Mouse (Mus musculus) thymus, adult 2 months (tissue): Measurements from ENCODE around the gene Gpr157. TPM values are rescaled to one million over a fixed set of nuclear protein-coding genes. Genes with fewer than 3 reads are reported as not detected.

Experiments used
- DNase-seq: peaks from one replicate; pipeline ENCODE4 v3.0.0; 2021
- H3K27ac ChIP-seq: fragments of 200-500 bp; 2 replicates; pipeline ENCODE4 v1.5.1; 2012; ENCODE audit warnings: low read length, control low read depth; ENCODE audit not compliant: control insufficient read depth, insufficient read depth
- H3K27me3 ChIP-seq: fragments of 200-500 bp; 2 replicates; pipeline ENCODE4 v1.6.1; 2012; ENCODE audit warnings: mild to moderate bottlenecking, low read length, moderate library complexity, mixed read lengths; ENCODE audit not compliant: control insufficient read depth, insufficient read depth
- H3K36me3 ChIP-seq: fragments of 200-500 bp; 2 replicates; pipeline ENCODE4 v1.6.1; 2012; ENCODE audit warnings: mild to moderate bottlenecking, low read length, moderate library complexity; ENCODE audit not compliant: control insufficient read depth, insufficient read depth
- H3K4me1 ChIP-seq: fragments of 200-500 bp; replicated peaks from 2 replicates; pipeline ENCODE4 v1.6.1; 2012; ENCODE audit warnings: low read length; ENCODE audit not compliant: control insufficient read depth, insufficient read depth
- H3K4me3 ChIP-seq: fragments of 200-500 bp; 2 replicates; pipeline ENCODE4 v1.5.1; 2012; ENCODE audit warnings: mild to moderate bottlenecking, low read length, control low read depth, moderate library complexity; ENCODE audit not compliant: control insufficient read depth, insufficient read depth
- CTCF ChIP-seq: fragments of 200-500 bp; IDR thresholded peaks from 2 replicates; pipeline ENCODE4 v1.5.1; 2012; ENCODE audit warnings: mild to moderate bottlenecking, control low read depth, low read length, moderate library complexity, borderline replicate concordance; ENCODE audit not compliant: control insufficient read depth, poor library complexity, insufficient read depth; ENCODE audit errors: extremely low read depth
- POLR2A ChIP-seq: fragments of 200-500 bp; IDR thresholded peaks from 2 replicates; pipeline ENCODE4 v1.6.1; 2012; ENCODE audit warnings: mild to moderate bottlenecking, low read length, control low read depth, moderate library complexity; ENCODE audit not compliant: control insufficient read depth, poor library complexity, insufficient read depth; ENCODE audit errors: extremely low read depth
- WGBS: fragments of 180-500 bp; shearing (Covaris S2); methylation state at CpG from one replicate; pipeline ENCODE4 v1.1.7; 2018; 5-methylcytosine and 5-hydroxymethylcytosine counted together
- polyA plus RNA-seq: library from polyadenylated mRNA; depleted of rRNA; stranded (reverse); fragments of >200 nt; gene quantifications from 2 replicates; pipeline ENCODE4 v1.2.3, GENCODE M21; 2012

Gpr157 gene
- polyA plus RNA-seq, 1 experiment = 7.4 TPM

DNA sequence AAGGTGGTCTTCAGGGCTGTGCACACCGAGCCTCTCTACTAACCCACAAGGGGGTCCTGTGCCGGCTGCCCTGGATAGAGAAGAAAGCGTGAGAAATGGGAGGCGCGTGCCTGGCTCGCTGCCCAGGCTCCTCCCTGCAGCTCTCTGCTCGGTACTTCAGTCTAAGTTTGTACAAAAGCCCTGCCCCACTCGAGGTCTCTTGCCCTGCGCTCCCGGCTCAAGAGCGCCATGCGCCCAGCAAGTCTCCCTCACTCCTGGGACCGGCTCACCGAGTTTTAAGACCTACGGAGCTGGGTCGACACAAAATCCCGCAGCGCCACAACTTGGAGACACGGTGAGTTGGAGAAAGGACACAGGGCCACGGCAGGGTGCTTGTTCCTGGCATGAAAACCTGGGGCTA, 39.1 kb upstream of the Gpr157 start:
- no peak for DNase-seq
- Histone ChIP-seq H3K4me3 (peak overlapping the region; percentile 44), H3K27ac (no peak overlapping the region), H3K27me3 (peaks cover 10% of the 10 kb centered on the region; the same call in 1 of the 2 replicates), H3K4me1 (peaks cover 7% of the 10 kb centered on the region; the same call in 1 of the 2 replicates), H3K36me3 (no peaks in the 10 kb centered on the region)
- TF ChIP-seq POLR2A (no peak), CTCF (no peak)
- WGBS = under 1% methylated on average over 20 of the region's 20 CpGs

DNA sequence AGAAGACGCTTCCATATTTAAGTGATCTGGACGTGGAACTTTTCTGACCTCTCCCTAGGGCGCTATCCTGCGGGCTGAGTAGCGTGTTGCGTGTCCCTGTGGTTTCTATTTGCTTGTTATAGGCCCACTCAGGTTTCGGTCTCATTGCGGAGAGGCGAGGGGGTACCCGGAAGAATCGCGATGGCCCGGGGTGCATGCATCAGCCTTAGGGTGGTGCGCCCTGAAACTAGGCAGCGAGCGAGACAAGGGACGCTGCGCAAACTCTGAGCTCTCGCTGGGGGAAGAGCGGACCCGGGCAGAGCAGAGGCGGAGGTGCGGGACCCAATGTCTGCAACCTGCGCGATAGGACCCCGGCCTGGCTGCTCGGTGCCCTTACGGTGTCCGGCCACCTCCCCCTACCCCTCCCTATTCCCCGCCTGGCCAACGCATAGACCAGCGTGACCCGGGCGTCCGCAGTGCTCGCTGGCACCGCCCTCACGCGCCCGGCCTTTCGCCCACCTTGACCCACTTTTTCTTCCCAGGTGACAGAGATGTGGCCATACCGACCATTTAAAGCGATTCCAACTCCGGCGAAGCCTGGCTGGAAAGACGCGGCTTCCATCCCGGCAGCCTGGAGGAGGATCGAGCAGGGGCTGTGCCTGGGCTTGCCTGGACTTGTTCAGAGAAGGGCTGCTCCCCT, 38.5 kb upstream of the Gpr157 start:
- TF ChIP-seq POLR2A (no peak), CTCF (no peak)
- Histone ChIP-seq H3K27ac (no peak overlapping the region), H3K27me3 (peaks cover 10% of the 10 kb centered on the region; the same call in 1 of the 2 replicates), H3K4me1 (peaks cover 7% of the 10 kb centered on the region; the same call in 1 of the 2 replicates), H3K4me3 (peak overlapping the region; percentile 44), H3K36me3 (no peaks in the 10 kb centered on the region)
- WGBS = 3% methylated on average over 49 of the region's 49 CpGs
- no peak for DNase-seq

- 30% methylated on average over 15 of the region's 15 CpGs for WGBS
- Histone ChIP-seq H3K4me3 (peak overlapping the region; percentile 44), H3K4me1 (peaks cover 7% of the 10 kb centered on the region; the same call in 1 of the 2 replicates), H3K27ac (no peak overlapping the region), H3K36me3 (no peaks in the 10 kb centered on the region), H3K27me3 (peaks cover 10% of the 10 kb centered on the region; the same call in 1 of the 2 replicates)
- TF ChIP-seq POLR2A (no peak), CTCF (no peak)
- DNase-seq = no peak
Measured at GRCm38 (mm10) chr4:150049157-150049513, 38.0 kb upstream of the Gpr157 start.

DNA sequence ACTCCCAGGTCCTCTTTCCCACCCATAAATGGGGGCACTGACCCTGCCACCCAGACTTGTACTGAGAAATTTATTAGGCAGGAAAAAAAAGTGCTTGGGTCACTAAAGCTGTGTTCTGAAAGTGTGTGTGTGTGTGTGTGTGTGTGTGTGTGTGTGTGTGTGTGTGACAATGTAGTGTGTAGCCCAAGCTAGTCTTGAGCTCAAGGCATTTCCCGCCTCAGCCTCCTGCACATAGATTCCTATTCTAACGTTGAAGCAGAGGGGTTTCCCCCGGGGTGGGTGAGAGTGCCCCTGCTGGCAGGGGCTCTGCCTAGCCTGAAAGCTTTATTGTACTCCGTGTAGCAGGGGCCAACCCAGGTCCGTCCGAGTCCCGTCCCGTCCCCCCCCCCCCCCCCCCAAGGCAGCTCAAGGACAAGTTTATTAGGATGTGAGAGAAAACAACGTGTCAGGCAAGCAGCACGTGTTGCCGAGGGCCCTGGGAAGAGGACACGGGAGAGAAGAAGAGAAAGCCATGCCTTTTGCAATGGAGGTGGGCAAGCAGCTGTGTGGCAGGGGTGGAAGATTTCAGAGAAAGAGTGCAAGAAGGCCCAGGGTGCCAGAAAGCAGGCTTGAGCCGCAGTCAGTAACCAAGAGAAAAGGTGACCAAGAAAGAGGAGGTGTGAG, 37.5 kb upstream of the Gpr157 start:
- TF ChIP-seq POLR2A = no peak
- no peak for TF ChIP-seq CTCF
- no peak overlapping the region for H3K27ac ChIP-seq
- no peak overlapping the region for H3K4me3 ChIP-seq
- 50% methylated on average over 13 of the region's 13 CpGs for WGBS
- peaks cover 10% of the 10 kb centered on the region; the same call in 1 of the 2 replicates for H3K27me3 ChIP-seq
- DNase-seq = no peak
- no peaks in the 10 kb centered on the region for H3K36me3 ChIP-seq
- H3K4me1 ChIP-seq = peaks cover 7% of the 10 kb centered on the region; the same call in 1 of the 2 replicates

DNA sequence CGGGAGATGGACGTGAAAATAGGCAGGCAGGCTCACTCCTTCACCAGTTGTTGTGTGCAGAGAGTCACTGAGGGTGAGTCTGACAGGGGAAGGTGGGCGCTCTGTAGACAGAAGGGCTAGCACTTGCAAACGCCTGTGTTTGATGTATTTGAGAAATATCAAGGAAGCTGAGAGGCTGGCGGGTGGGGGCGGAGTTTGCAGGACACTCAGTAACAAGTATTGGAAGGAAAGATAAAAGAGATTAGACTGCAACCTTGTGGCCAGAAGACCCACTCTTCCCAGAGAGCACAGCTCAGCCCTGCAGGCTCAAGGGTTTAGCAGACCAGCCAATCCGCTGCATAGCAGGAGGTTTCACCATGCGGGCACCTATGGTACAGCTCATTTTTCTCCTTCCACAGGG, 35.7 kb upstream of the Gpr157 start:
- no peak for DNase-seq
- Histone ChIP-seq H3K36me3 (no peaks in the 10 kb centered on the region), H3K27me3 (peaks cover 10% of the 10 kb centered on the region; the same call in 1 of the 2 replicates), H3K4me3 (no peak overlapping the region), H3K4me1 (peaks cover 7% of the 10 kb centered on the region; the same call in 1 of the 2 replicates), H3K27ac (no peak overlapping the region)
- TF ChIP-seq POLR2A (no peak), CTCF (no peak)
- 88% methylated on average over 8 of the region's 8 CpGs for WGBS

DNA sequence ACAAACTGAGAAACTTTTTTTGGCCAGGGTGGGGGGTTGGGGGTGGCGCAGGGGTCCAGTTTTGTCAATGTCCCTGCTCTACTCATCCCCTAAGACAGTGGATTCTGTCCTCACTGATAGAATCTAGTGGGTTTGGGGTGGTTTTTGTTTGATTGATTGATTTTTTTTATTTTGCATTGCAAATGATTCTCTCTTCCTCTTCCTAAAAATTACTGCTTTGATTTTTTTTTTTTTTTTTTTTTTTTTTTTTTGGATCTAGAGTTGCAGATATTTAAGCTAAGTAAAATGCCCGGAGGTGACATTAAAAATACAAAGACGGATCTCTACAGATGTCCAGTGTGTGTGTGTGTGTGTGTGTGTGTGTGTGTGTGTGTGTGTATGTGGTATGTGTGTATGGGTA, 34.8 kb upstream of the Gpr157 start:
- no peak overlapping the region for H3K27ac ChIP-seq
- no peak overlapping the region for H3K4me3 ChIP-seq
- H3K4me1 ChIP-seq = peaks cover 7% of the 10 kb centered on the region; the same call in 1 of the 2 replicates
- no peaks in the 10 kb centered on the region for H3K36me3 ChIP-seq
- 97% methylated on average over 3 of the region's 3 CpGs for WGBS
- TF ChIP-seq POLR2A (no peak), CTCF (no peak)
- H3K27me3 ChIP-seq = peaks cover 10% of the 10 kb centered on the region; the same call in 1 of the 2 replicates
- DNase-seq = no peak
